Mouse (Mus musculus) liver, postnatal 0 days (tissue): ENCODE measurements around the gene Tomm20.

Experiments used
- CTCF ChIP-seq: sonication (generic); IDR thresholded peaks from 2 replicates; pipeline ENCODE4 v1.5.1; 2016; ENCODE audit warnings: antibody characterized with exemption, low read depth
- EP300 ChIP-seq: IDR thresholded peaks from 2 replicates; pipeline ENCODE4 v1.6.1; 2016; ENCODE audit warnings: antibody characterized with exemption, low read depth, mild to moderate bottlenecking

- TF ChIP-seq CTCF (no peak), EP300 (no peak)
These were observed 44.0 kb downstream of the Tomm20 start for GRCm38 (mm10) chr8:126901612-126902011.
